Mouse (Mus musculus): ENCODE measurements around the gene Lrrfip1.

Gene Lrrfip1

GRCm38 (mm10) chr1:91023960-91024359 lies 25.4 kb downstream of the Lrrfip1 start:
- DNase-seq (ENCODE audit: low spot score in 2 of 2), result no peak

GRCm38 (mm10) chr1:91024464-91024863 lies 25.9 kb downstream of the Lrrfip1 start:
- no peak for DNase-seq (ENCODE audit: low spot score in 2 of 2)

GRCm38 (mm10) chr1:91026945-91027344 lies 28.4 kb downstream of the Lrrfip1 start:
- no peak for DNase-seq (ENCODE audit: low spot score in 2 of 2)

- no peak for DNase-seq (ENCODE audit: low spot score in 2 of 2)
These were observed 31.8 kb downstream of the Lrrfip1 start for GRCm38 (mm10) chr1:91030383-91030782.

- no peak for DNase-seq (ENCODE audit: low spot score in 2 of 2)
These were observed 33.0 kb downstream of the Lrrfip1 start for GRCm38 (mm10) chr1:91031547-91031946.

GRCm38 (mm10) chr1:91032393-91032971 lies 33.9 kb downstream of the Lrrfip1 start:
- DNase-seq (ENCODE audit: low spot score in 2 of 2), result no peak

GRCm38 (mm10) chr1:91034547-91034946 lies 36.0 kb downstream of the Lrrfip1 start:
- DNase-seq (ENCODE audit: low spot score in 2 of 2), result no peak

- DNase-seq (ENCODE audit: low spot score in 2 of 2), result no peak
These were observed 36.7 kb downstream of the Lrrfip1 start for GRCm38 (mm10) chr1:91035266-91035665.

GRCm38 (mm10) chr1:91037213-91037612 lies 38.7 kb downstream of the Lrrfip1 start:
- no peak for DNase-seq (ENCODE audit: low spot score in 2 of 2)

- peak; percentile 40 to 69 for DNase-seq (ENCODE audit: low spot score in 2 of 2)
These were observed 39.5 kb downstream of the Lrrfip1 start for GRCm38 (mm10) chr1:91038010-91038409.

GRCm38 (mm10) chr1:91038531-91038930 lies 40.0 kb downstream of the Lrrfip1 start:
- no peak for DNase-seq (ENCODE audit: low spot score in 2 of 2)

- DNase-seq (ENCODE audit: low spot score in 2 of 2), result no peak
These were observed 43.1 kb downstream of the Lrrfip1 start for GRCm38 (mm10) chr1:91041605-91042004.

- no peak for DNase-seq (ENCODE audit: low spot score in 2 of 2)
These were observed 44.7 kb downstream of the Lrrfip1 start for GRCm38 (mm10) chr1:91043191-91043590.

GRCm38 (mm10) chr1:91044176-91044575 lies 45.6 kb downstream of the Lrrfip1 start:
- DNase-seq (ENCODE audit: low spot score in 2 of 2), result no peak

GRCm38 (mm10) chr1:91044648-91045047 lies 46.1 kb downstream of the Lrrfip1 start:
- DNase-seq (ENCODE audit: low spot score in 2 of 2), result no peak

- no peak for DNase-seq (ENCODE audit: low spot score in 2 of 2)
These were observed 47.7 kb downstream of the Lrrfip1 start for GRCm38 (mm10) chr1:91046237-91046636.

- no peak for DNase-seq (ENCODE audit: low spot score in 2 of 2)
These were observed 50.8 kb downstream of the Lrrfip1 start for GRCm38 (mm10) chr1:91049296-91049695.

- DNase-seq (ENCODE audit: low spot score in 2 of 2), result no peak
These were observed 53.0 kb downstream of the Lrrfip1 start for GRCm38 (mm10) chr1:91051461-91052094.

- DNase-seq (ENCODE audit: low spot score in 2 of 2), result peak; percentile 87 to 90
These were observed 54.2 kb downstream of the Lrrfip1 start for GRCm38 (mm10) chr1:91052747-91053181.

- peak; percentile 77 to 88 for DNase-seq (ENCODE audit: low spot score in 2 of 2)
These were observed 54.9 kb downstream of the Lrrfip1 start for GRCm38 (mm10) chr1:91053218-91054073.

GRCm38 (mm10) chr1:91054074-91054471 lies 55.5 kb downstream of the Lrrfip1 start:
- DNase-seq (ENCODE audit: low spot score in 2 of 2), result peak in 1 of 2 experiments; percentile 25

GRCm38 (mm10) chr1:91054815-91055214 lies 56.3 kb downstream of the Lrrfip1 start:
- no peak for DNase-seq (ENCODE audit: low spot score in 2 of 2)

GRCm38 (mm10) chr1:91055744-91056143 lies 57.2 kb downstream of the Lrrfip1 start:
- no peak for DNase-seq (ENCODE audit: low spot score in 2 of 2)

Measured in spleen, postnatal 4 days (tissue).